Mouse (Mus musculus) thymus, adult 2 months (tissue): Measurements from ENCODE around the gene Rnf115.

Experiments used
- CTCF ChIP-seq: fragments of 200-500 bp; IDR thresholded peaks from 2 replicates; pipeline ENCODE4 v1.5.1; 2012; ENCODE audit warnings: mild to moderate bottlenecking, control low read depth, low read length, moderate library complexity, borderline replicate concordance; ENCODE audit not compliant: control insufficient read depth, poor library complexity, insufficient read depth; ENCODE audit errors: extremely low read depth
- POLR2A ChIP-seq: fragments of 200-500 bp; IDR thresholded peaks from 2 replicates; pipeline ENCODE4 v1.6.1; 2012; ENCODE audit warnings: mild to moderate bottlenecking, low read length, control low read depth, moderate library complexity; ENCODE audit not compliant: control insufficient read depth, poor library complexity, insufficient read depth; ENCODE audit errors: extremely low read depth

DNA sequence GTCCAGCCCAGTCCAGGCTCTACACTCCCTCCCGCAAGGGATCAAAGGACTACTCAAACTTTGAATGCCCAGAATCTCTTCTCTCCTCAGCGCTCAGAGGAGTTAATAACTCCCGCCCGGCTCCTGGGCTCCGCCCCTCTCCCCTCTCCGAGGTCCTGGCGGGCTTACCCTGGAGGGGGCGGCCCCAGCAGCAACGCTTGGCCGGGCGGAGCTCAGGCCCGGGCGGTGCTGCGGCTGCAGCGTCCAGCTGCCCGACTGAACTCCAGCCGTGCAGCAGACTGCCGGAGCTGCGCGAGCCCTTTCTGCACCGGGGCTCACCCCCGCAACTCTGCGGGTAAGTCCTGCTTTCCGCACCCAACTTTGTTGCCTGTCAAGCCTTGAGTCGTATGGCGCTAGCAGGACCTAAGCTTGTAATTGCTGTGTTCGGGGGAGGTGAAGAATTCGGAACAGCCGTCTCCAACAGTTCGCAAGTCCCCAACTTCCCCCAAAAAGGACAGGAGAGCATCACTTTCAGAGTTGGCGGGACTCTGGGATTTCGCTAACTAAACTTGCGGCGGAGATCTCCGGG is 31.2 kb upstream of the Rnf115 start, which contains the start of gene Pias3:
- TF ChIP-seq POLR2A (0 out of 2 replicates have a peak, but pooled peaks have one; percentile 25), CTCF (0 out of 2 replicates have a peak, but pooled peaks have one; percentile 14)
